Mouse (Mus musculus) c-Kit-positive CD71-positive TER-119-negative erythroid progenitor cells, embryonic 14.5 days (primary cell): ENCODE results near the gene F2rl2.
A peak's percentile ranks its signal among the peaks of the same experiment; 100 is the strongest.

ENCODE experiments used
- DNase-seq: peaks from one replicate; pipeline ENCODE4 v3.0.0-alpha.2; 2013; ENCODE audit warnings: low read depth

The F2rl2 gene

DNA sequence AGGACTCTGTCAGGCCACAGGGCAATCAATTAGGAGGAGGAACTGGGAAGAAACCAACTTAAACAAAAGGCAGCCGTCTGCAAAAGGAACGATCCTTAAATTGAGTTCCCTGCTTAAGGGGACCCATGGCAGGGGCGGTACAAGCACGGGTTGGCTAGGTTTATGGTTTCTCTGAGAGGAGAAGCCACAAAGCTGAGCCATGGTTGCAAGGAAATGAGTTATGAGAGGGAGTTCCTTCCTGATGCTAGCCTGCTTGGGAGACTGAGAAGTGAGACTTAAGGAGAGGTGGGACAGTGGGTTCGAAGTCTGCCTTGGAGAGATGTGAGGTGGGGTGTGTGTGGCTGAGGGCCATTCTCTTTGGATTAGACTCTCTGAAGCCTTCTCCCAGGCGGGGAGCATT, 1.2 kb downstream of the F2rl2 start:
- no peak for DNase-seq

DNA sequence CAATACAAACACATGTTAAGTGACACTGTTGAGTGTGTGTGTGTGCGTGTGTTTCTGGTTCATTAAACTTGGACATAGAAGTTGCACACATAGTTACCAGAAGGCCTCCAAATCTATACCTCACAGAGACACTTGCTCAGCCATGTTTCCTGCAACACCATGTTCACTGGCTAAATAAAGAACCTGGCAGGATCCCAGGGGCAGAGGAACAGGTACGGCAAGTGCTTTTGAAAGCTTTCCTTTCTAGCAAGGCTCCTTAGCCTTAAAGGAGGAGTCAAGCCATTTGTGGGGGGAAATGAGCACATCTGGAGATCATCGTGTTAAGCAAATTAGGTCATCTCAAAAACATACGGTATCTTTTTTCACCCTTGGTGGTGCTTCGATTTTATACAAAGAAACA, 6.7 kb downstream of the F2rl2 start:
- no peak for DNase-seq

GRCm38 (mm10) chr13:95705589-95705988, 8.9 kb downstream of the F2rl2 start:
- no peak for DNase-seq

GRCm38 (mm10) chr13:95712054-95712453, 15.4 kb downstream of the F2rl2 start:
- no peak for DNase-seq

DNA sequence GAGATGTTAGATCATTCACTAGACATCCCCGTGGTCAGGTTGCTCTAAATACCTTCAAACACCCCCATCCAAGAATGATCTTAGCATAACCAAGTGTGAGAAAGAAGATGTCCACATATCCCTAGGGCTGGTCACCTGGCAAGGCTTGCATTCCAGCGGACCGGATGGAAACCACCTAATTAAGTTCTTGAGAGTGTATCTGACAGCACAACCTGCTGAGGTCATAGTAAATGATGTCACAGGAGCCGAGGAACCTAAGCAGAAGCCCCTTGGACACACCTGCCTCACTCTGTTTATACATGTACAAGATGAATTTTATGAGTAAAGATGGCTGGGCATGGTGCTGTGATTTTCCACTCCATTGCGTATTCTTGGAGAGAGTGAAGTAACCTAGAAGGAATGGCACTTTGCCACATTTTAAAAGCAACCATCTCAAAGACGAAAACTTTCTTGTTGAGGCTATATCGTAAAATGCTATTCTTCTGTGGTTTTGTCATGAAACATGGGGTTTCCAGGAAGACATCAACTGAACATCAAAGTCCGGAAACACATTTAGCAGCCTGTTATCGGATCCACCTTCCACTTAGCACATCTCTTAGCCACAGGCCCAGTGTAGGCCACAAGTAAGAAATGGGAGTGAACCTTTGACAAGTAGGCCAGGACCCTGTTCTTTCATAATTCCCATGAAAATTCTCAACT, 16.1 kb downstream of the F2rl2 start:
- DNase-seq = no peak

DNA sequence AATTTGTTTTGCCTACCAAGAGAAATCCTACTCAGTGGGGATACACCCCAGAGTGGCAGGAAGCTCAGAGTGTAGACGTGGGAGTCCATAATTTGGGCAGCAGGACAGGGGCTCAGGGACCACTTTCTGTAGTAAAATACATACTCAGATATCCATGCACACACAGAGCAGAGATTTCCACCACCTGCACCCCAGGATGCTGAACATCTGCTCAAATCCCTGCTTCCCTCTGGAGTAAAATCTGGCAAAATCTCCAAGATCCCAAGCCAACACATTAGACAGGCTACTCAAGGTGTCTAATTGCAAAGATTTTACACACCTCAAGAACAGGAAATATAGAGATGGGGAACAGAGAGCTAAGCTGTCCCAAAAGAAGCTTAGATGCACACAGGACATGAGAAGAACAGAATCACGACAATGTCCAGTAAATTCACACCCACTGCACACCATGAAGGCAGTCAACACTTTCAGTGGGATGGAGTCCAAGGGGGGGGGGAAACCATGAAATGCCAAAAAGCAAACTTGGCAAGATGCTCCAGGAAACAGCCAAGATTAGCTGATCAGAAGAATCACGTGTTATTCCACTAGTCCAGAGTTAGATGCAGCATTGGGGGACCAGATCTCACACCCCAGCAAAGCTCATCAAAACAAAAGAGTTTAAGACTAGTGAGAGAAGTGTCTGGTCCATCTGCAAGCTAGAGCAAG, 17.8 kb downstream of the F2rl2 start:
- no peak for DNase-seq

GRCm38 (mm10) chr13:95715356-95715755, 18.7 kb downstream of the F2rl2 start:
- no peak for DNase-seq

DNA sequence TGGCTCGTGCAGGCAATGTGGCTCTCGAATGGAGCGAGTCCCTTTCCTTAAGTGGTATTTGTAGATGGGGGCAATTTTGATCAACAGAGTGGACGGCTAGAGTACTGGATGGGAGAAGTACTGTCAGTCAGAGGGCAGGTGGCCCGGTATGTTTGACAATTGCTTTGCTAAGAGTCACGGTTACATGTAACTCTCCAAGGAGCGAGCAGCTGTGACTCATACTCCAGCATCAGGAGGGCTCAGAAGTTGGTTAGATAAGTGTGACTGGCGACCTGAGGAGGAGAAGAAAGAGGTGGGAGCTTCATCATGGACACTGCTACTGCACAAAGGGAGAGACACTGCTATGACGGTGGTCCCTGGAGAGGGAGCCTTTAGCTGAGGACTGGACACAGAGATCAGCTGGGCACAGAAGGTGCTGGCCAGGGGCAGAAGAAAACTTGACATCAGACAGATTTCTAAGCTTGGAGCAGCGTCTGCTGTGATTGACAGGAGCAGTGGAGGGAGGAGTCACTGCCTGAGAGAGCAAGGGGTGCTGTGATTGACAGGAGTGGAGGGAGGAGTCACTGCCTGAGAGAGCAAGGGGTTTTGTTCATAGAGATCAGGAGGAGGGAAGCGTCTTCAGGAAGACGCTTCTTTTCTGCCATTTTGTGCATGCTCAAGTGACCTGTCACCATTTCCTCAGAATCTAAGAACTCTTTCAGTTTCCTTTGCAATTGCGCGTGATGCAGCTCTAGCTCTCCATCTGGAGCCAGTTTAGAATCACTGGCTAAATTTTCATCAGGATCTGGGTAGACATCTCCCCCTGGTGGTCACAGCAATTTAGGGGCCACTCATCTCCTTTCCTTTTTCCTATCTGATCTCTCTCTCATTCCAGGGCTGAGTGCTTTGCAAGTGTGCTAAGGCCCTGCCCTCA, 22.9 kb downstream of the F2rl2 start:
- peak; percentile 65 for DNase-seq

GRCm38 (mm10) chr13:95730491-95730890, 33.8 kb downstream of the F2rl2 start:
- no peak for DNase-seq

- no peak for DNase-seq
These were observed 43.0 kb downstream of the F2rl2 start for GRCm38 (mm10) chr13:95739651-95740050.

- DNase-seq = no peak
These were observed 45.4 kb downstream of the F2rl2 start for GRCm38 (mm10) chr13:95741813-95742689.

DNA sequence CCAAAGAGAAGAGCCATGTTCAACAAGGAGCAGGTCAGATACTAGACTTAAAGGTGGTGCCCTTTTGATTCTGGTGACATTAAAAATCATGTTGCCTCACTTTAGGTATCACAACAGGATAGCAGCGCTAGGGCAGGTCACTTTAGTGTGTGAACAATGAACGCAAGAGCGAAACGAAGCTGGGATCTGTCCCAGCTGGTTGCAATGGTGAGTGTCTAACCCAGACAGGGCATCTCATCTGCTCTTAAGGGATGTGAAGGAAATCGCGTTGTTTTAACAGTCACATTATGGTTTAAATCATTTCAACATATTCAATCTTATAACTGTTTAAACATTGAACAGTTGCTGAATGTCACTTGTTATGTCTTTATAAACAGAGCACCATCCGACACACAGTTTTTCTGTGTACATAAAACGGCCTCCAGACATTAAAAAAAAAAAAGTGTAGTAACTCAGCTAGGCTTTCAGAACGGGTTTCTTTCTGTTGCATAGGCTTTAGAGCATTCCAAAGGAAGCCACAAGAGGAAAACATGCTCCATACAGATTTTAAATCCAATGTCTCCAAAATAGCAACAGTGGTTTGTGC, 46.3 kb downstream of the F2rl2 start:
- DNase-seq = no peak

DNA sequence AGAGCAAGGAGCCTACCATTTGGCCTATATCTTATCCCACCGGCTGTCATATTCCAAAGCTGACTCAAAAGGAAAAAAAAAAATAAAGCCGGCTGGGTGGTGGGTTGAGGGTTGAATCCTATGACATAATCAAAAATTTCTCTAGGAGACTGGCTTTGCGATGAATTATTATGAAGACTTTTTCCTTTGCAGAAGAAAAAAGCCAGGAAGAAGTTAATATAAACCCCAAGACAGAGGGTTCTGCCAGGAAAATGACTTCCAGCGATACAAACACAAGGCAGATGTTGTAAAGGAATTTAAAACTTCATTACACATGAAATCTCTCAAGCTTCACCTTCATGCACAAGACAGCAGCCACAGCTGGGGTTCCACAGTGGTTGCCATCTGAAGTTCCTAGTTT, 48.8 kb downstream of the F2rl2 start:
- no peak for DNase-seq

GRCm38 (mm10) chr13:95746509-95746908, 49.9 kb downstream of the F2rl2 start:
- DNase-seq = peak; percentile 23

DNA sequence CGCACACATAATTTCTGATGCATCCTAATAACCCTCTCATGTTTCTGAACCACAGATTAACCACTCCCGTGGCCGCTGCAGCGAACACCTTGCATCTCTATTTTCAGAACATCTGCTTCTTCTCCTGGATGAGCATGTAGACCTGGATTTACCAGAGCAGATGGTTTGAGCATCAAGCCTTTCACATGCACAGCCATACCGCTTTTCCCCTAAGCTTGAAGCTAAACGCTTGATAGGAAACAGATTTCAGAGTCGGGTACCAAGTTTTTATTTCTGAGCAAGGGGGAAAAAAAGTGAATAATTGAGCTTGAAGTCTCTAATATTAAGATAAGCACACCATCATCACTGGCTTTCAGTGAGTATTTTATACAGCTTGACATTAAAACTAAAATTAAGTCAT, 50.4 kb downstream of the F2rl2 start:
- DNase-seq = no peak

GRCm38 (mm10) chr13:95747541-95747940, 50.9 kb downstream of the F2rl2 start:
- DNase-seq = no peak
